Mouse (Mus musculus) kidney, adult 2 months (tissue): Measurements from ENCODE around the gene Rcl1. TPM values are rescaled to one million over a fixed set of nuclear protein-coding genes. Genes with fewer than 3 reads are reported as not detected.

Experiments
- DNase-seq: peaks from one replicate; pipeline ENCODE4 v3.0.0; 2021
- H3K27ac ChIP-seq: fragments of 200-500 bp; 2 replicates; pipeline ENCODE4 v1.5.1; 2012; ENCODE audit warnings: low read depth, low read length, control low read depth, inconsistent platforms; ENCODE audit not compliant: insufficient read depth
- H3K27me3 ChIP-seq: fragments of 200-500 bp; replicated peaks from 2 replicates; pipeline ENCODE4 v1.6.1; 2012; ENCODE audit warnings: mild to moderate bottlenecking, moderate library complexity, low read length, inconsistent platforms; ENCODE audit not compliant: control insufficient read depth, insufficient read depth
- H3K36me3 ChIP-seq: fragments of 200-500 bp; 2 replicates; pipeline ENCODE4 v1.6.1; 2012; ENCODE audit warnings: mild to moderate bottlenecking, moderate library complexity, low read length, inconsistent platforms; ENCODE audit not compliant: control insufficient read depth, insufficient read depth
- H3K4me1 ChIP-seq: fragments of 200-500 bp; 2 replicates; pipeline ENCODE4 v1.6.1; 2011; ENCODE audit warnings: low read length; ENCODE audit not compliant: control insufficient read depth, insufficient read depth
- H3K4me3 ChIP-seq: fragments of 200-500 bp; 2 replicates; pipeline ENCODE4 v1.5.1; 2011; ENCODE audit warnings: mild to moderate bottlenecking, low read depth, low read length, control low read depth; ENCODE audit not compliant: insufficient read depth
- CTCF ChIP-seq: fragments of 200-500 bp; conservative IDR thresholded peaks from 2 replicates; pipeline ENCODE4 v1.5.1; 2011; ENCODE audit warnings: low read depth, mild to moderate bottlenecking, control low read depth, low read length, moderate library complexity, mixed read lengths; ENCODE audit not compliant: insufficient read depth, insufficient read length
- POLR2A ChIP-seq: fragments of 200-500 bp; IDR thresholded peaks from one replicate; pipeline ENCODE4 v1.6.1; 2011; ENCODE audit warnings: low read depth, low read length, control low read depth
- WGBS: fragments of 180-500 bp; shearing (Covaris S2); methylation state at CpG from one replicate; pipeline ENCODE4 v1.1.7; 2018; 5-methylcytosine and 5-hydroxymethylcytosine counted together
- polyA plus RNA-seq: library from polyadenylated mRNA; depleted of rRNA; stranded (reverse); fragments of >200 nt; gene quantifications from 2 replicates; pipeline ENCODE4 v1.2.3, GENCODE M21; 2012

Rcl1 gene
- polyA plus RNA-seq, 1 experiment = 17.6 TPM

- H3K4me3 ChIP-seq = no peak overlapping the region
- DNase-seq = no peak
- no peak overlapping the region for H3K27ac ChIP-seq
- no peaks in the 10 kb centered on the region for H3K27me3 ChIP-seq
- H3K36me3 ChIP-seq = no peaks in the 10 kb centered on the region
- TF ChIP-seq POLR2A = no peak
- no peaks in the 10 kb centered on the region for H3K4me1 ChIP-seq
Measured at GRCm38 (mm10) chr19:29092194-29092593, 9.0 kb upstream of the Rcl1 start.

- TF ChIP-seq POLR2A = no peak
- no peak for TF ChIP-seq CTCF
- Histone ChIP-seq H3K4me1 (no peaks in the 10 kb centered on the region), H3K36me3 (no peaks in the 10 kb centered on the region), H3K4me3 (no peak overlapping the region), H3K27ac (no peak overlapping the region), H3K27me3 (no peaks in the 10 kb centered on the region)
- 81% methylated on average over 5 of the region's 5 CpGs for WGBS
- no peak for DNase-seq
Measured at GRCm38 (mm10) chr19:29099106-29099505, 2.1 kb upstream of the Rcl1 start.

- no peak overlapping the region for H3K4me3 ChIP-seq
Measured at GRCm38 (mm10) chr19:29099596-29099995, 1.6 kb upstream of the Rcl1 start.

GRCm38 (mm10) chr19:29100261-29100660, 914 bp upstream of the Rcl1 start:
- no peak for DNase-seq
- H3K36me3 ChIP-seq = no peaks in the 10 kb centered on the region
- no peaks in the 10 kb centered on the region for H3K27me3 ChIP-seq
- H3K4me1 ChIP-seq = no peaks in the 10 kb centered on the region
- TF ChIP-seq CTCF (no peak), POLR2A (no peak)
- no peak overlapping the region for H3K27ac ChIP-seq
- 18% methylated on average over 8 of the region's 8 CpGs for WGBS
- H3K4me3 ChIP-seq = 0 out of 2 replicates have a peak overlapping the region, but pooled peaks have one; percentile 96

More at GRCm38 (mm10) chr19:29099596-29099995, 1.6 kb upstream of the Rcl1 start:
- Histone ChIP-seq H3K4me1 (no peaks in the 10 kb centered on the region), H3K36me3 (no peaks in the 10 kb centered on the region), H3K27me3 (no peaks in the 10 kb centered on the region), H3K27ac (no peak overlapping the region)
- TF ChIP-seq CTCF (no peak), POLR2A (no peak)
- no peak for DNase-seq
- 73% methylated on average over 4 of the region's 4 CpGs for WGBS

GRCm38 (mm10) chr19:29101591-29101990, 416 bp downstream of the Rcl1 start:
- no peak overlapping the region for H3K27ac ChIP-seq
- DNase-seq = no peak
- no peaks in the 10 kb centered on the region for H3K36me3 ChIP-seq
- no peaks in the 10 kb centered on the region for H3K4me1 ChIP-seq
- under 1% methylated on average over 27 of the region's 27 CpGs for WGBS
- no peaks in the 10 kb centered on the region for H3K27me3 ChIP-seq
- no peak for TF ChIP-seq POLR2A
- H3K4me3 ChIP-seq = peak overlapping the region; percentile 98

GRCm38 (mm10) chr19:29102098-29102497, 923 bp downstream of the Rcl1 start:
- Histone ChIP-seq H3K27me3 (no peaks in the 10 kb centered on the region), H3K4me1 (no peaks in the 10 kb centered on the region), H3K4me3 (peak overlapping the region; percentile 25), H3K36me3 (no peaks in the 10 kb centered on the region), H3K27ac (no peak overlapping the region)
- TF ChIP-seq CTCF (no peak), POLR2A (no peak)
- 16% methylated on average over 13 of the region's 13 CpGs for WGBS
- DNase-seq = no peak

GRCm38 (mm10) chr19:29105816-29106215, 4.6 kb downstream of the Rcl1 start:
- H3K27ac ChIP-seq = no peak overlapping the region
- no peak for DNase-seq
- 97% methylated on average over 4 of the region's 4 CpGs for WGBS
- no peaks in the 10 kb centered on the region for H3K36me3 ChIP-seq
- no peaks in the 10 kb centered on the region for H3K4me1 ChIP-seq
- H3K27me3 ChIP-seq = no peaks in the 10 kb centered on the region
- no peak overlapping the region for H3K4me3 ChIP-seq
- TF ChIP-seq CTCF = no peak
- no peak for TF ChIP-seq POLR2A

GRCm38 (mm10) chr19:29106261-29106660, 5.1 kb downstream of the Rcl1 start:
- TF ChIP-seq POLR2A (no peak), CTCF (no peak)
- DNase-seq = no peak
- no peak overlapping the region for H3K27ac ChIP-seq
- no peaks in the 10 kb centered on the region for H3K4me1 ChIP-seq
- no peaks in the 10 kb centered on the region for H3K27me3 ChIP-seq
- 87% methylated on average over 5 of the region's 5 CpGs for WGBS
- no peaks in the 10 kb centered on the region for H3K36me3 ChIP-seq
- no peak overlapping the region for H3K4me3 ChIP-seq
